Mouse (Mus musculus): ENCODE measurements around the gene Nr2c2ap. TPM values are rescaled to one million over a fixed set of nuclear protein-coding genes. Genes with fewer than 3 reads are reported as not detected.

Gene Nr2c2ap
- total RNA-seq, 2 experiments from 2014 or later: 18.5 to 27.4 TPM

GRCm38 (mm10) chr8:70158069-70158853, 27.1 kb downstream of the Nr2c2ap start:
- DNase-seq (ENCODE audit: low spot score in 2 of 2): peak; percentile 46 to 67
- intact Hi-C loops (cut with DNase I): no loop called here

GRCm38 (mm10) chr8:70159211-70159610, 28.1 kb downstream of the Nr2c2ap start:
- intact Hi-C loops (cut with DNase I): no loop called here
- DNase-seq (ENCODE audit: low spot score in 2 of 2): no peak

- DNase-seq (ENCODE audit: low spot score in 2 of 2): no peak
- intact Hi-C loops (cut with DNase I): loop anchor here (10.0 kb wide), 1 partner anchor 245 kb away; no protein-coding TSS in a partner anchor
These were observed 28.9 kb downstream of the Nr2c2ap start for GRCm38 (mm10) chr8:70160015-70160414.

GRCm38 (mm10) chr8:70163316-70163715, 32.2 kb downstream of the Nr2c2ap start:
- intact Hi-C loops (cut with DNase I): loop anchor here (10.0 kb wide), 1 partner anchor 249 kb away; no protein-coding TSS in a partner anchor
- no peak for DNase-seq (ENCODE audit: low spot score in 2 of 2)

DNA sequence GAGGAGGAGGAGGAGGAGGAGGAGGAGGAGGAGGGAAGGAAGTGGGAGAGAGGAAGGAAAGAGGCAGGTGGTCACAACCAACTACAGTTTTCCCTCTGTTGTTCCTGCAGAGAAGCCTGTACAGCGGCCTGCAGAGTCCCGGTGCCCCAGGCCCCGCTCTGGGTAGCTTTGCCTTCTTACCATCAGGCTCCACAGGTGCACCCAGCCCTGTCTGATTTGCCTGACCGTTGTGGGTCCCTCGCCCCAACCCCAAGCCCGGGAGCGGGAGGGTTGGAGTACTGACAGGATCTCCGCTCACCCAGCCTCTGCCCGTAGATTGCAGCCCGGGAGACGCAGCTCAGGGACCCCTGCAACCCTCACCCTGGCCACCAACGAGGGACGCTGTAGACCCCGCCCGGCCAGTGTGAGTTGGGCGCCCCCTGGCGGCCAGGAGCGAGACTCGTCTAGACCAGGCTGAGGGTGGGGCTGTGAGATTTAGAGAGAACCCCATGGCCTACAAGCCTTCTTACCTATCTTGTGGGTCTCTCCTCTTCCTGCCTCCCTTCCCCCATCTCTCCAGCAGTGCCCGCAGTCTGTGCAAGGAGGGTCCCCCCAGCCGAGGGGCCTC, 35.5 kb downstream of the Nr2c2ap start:
- peak in 1 of 2 experiments; percentile 35 for DNase-seq (ENCODE audit: low spot score in 2 of 2)
- intact Hi-C loops (cut with DNase I): loop anchor here (2.0 to 10.0 kb wide), 2 partner anchors 78 to 252 kb away; no protein-coding TSS in a partner anchor

GRCm38 (mm10) chr8:70170116-70170515, 39.0 kb downstream of the Nr2c2ap start:
- DNase-seq (ENCODE audit: low spot score in 2 of 2): no peak
- intact Hi-C loops (cut with DNase I): no loop called here

GRCm38 (mm10) chr8:70170748-70171147, 39.6 kb downstream of the Nr2c2ap start:
- no peak for DNase-seq (ENCODE audit: low spot score in 2 of 2)

GRCm38 (mm10) chr8:70171240-70171639, 40.1 kb downstream of the Nr2c2ap start:
- intact Hi-C loops (cut with DNase I): no loop called here
- no peak for DNase-seq (ENCODE audit: low spot score in 2 of 2)

More at GRCm38 (mm10) chr8:70170748-70171147, 39.6 kb downstream of the Nr2c2ap start:
- intact Hi-C loops (cut with DNase I): no loop called here

DNA sequence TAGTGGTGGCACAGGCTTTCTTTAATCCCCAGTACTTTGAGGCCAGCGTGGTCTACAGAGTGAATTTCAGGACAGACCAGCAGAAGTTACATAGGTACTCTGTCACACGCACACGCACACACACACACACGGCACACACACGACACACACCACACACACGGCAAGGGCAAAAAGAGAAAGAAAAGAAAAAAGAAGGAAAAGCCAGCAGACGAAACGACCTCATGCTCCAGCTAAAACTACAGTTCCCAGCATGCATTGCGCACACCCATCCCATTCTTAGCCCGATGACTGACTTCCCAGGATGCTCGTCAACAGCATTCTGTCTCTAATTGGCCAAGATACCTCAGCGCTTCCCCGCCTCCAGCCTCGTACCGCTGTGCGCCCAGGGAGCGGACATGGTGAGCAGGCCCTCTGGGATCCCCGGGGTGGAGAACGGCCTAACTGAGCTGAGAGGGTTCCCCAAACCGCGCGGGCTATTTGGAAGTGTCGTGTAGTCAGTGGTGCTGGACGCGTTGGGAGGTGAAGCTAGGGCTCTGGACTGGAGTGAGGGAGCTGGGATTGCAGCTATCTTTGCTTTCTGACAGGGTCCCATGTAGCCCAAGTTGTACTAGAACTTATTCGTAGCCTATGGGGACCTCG, 41.0 kb downstream of the Nr2c2ap start, which contains the start of gene Tmem161a:
Tmem161a (plus strand) TSS at position 314 of the 639 bp plus-strand sequence.
- intact Hi-C loops (cut with DNase I): no loop called here
- DNase-seq (ENCODE audit: low spot score in 2 of 2): peak; percentile 89 to 91

DNA sequence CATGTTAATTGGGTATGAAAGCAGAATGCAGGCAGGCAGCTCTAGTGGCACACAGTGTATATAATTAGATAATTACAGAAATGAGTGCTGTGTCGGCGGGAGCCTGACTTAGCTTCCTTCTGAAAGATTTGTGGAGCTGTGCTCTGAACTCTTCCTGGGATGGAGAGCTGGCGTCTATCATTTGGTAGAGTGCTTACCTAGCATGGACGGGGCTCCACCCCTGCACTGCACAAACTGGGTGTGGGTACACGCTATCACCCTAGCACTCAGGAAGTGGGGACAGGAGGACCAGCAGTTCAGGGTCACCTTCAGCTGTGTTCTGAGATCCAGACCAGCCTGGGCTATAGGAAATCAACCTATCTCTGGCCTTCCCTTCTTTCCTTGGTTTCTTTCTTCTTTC, 42.2 kb downstream of the Nr2c2ap start:
- intact Hi-C loops (cut with DNase I): no loop called here
- no peak for DNase-seq (ENCODE audit: low spot score in 2 of 2)

GRCm38 (mm10) chr8:70174079-70174478, 42.9 kb downstream of the Nr2c2ap start:
- intact Hi-C loops (cut with DNase I): no loop called here
- no peak for DNase-seq (ENCODE audit: low spot score in 2 of 2)

DNA sequence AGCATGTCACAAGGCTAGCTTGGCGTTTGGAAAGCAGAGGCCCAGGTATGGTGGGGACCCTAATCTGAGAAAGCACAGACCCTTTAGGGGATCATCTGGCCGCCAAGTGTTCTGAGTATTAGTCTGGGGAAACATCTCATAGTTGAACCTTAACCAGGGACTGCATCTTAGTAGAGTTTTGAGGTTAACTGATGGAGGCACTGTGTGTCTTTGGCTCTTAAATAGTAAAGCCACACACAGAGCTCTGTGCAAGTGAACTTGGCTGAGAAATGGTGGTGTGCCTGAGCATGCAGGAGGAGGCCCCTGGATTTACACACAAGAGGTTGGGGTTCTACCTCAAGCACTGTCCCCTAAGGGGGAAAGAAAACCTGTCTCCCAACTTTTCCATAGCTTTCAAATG, 47.1 kb downstream of the Nr2c2ap start:
- intact Hi-C loops (cut with DNase I): no loop called here
- DNase-seq (ENCODE audit: low spot score in 2 of 2): no peak

- intact Hi-C loops (cut with DNase I): no loop called here
- DNase-seq (ENCODE audit: low spot score in 2 of 2): no peak
These were observed 47.9 kb downstream of the Nr2c2ap start for GRCm38 (mm10) chr8:70179082-70179481.

GRCm38 (mm10) chr8:70181212-70181902, 50.2 kb downstream of the Nr2c2ap start:
- no peak for DNase-seq (ENCODE audit: low spot score in 2 of 2)
- intact Hi-C loops (cut with DNase I): no loop called here

GRCm38 (mm10) chr8:70181903-70182252, 50.7 kb downstream of the Nr2c2ap start:
- intact Hi-C loops (cut with DNase I): no loop called here
- no peak for DNase-seq (ENCODE audit: low spot score in 2 of 2)

DNA sequence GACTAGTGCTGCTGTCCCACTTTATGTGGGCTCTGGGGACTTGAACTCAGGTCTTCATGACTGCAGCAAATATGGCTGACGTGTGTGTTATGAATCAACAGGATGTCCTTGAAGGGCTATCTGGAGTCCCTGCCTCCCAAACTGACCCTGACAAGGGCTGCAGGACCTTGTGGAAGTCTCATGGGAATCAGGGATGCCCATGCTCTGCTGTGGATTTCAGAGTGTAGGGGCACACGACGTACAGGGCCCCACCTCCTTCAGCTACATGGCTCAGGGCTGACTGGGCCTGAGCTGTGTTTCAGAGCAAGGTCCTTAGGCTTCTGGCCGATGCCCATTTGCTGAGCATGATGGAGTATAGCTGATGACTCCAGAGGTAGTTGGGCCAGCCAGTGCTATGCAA, 52.1 kb downstream of the Nr2c2ap start:
- no peak for DNase-seq (ENCODE audit: low spot score in 2 of 2)
- intact Hi-C loops (cut with DNase I): no loop called here
